Mouse (Mus musculus) macrophage (primary cell): ENCODE measurements at regions not wholly inside any gene's neighbourhood (a gene's known extent, or its start where the extent isn't known, plus 50 kb on each side); places are given as distances from the start of the nearest gene placed in this dataset.

Experiments used
- H3K27ac ChIP-seq: fragments of 350-480 bp; formaldehyde crosslinking; 2 replicates; pipeline ENCODE4 v1.9.0; 2021
- H3K36me3 ChIP-seq: fragments of 350-480 bp; formaldehyde crosslinking; 2 replicates; pipeline ENCODE4 v1.9.0; 2021; ENCODE audit errors: inconsistent target
- H3K4me3 ChIP-seq: fragments of 350-480 bp; formaldehyde crosslinking; 2 replicates; pipeline ENCODE4 v1.9.0; 2021; ENCODE audit errors: inconsistent target
- H3K79me2 ChIP-seq: fragments of 350-480 bp; formaldehyde crosslinking; 2 replicates; pipeline ENCODE4 v1.9.0; 2021; ENCODE audit errors: inconsistent target
- WGBS: methylation state at CpG from one replicate; pipeline ENCODE4 v1.1.7; 2026; ENCODE audit warnings: inconsistent platforms; ENCODE audit not compliant: missing documents; 5-methylcytosine and 5-hydroxymethylcytosine counted together

DNA sequence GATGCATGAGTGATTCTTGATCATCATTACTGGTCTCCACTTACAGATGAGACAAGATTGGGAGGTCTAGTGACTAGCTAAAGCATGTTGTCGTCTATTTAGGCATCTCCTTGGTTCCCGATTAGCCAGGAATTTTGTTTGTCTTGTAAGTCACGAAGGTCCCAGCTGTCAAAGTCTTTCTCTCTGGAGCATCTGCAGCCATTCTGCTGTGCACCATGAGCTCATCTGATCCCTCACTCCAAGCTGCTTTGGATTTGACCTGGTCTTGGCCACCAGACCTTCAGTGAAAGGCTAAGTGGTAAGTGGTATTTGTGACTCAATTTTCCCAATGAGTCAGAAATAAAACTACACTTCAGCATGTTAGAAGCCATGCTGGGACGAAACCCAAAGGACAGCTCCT is 53.3 kb upstream of the Creb5 start:
- H3K36me3 ChIP-seq, result no peaks in the 10 kb centered on the region
- no peak overlapping the region for H3K27ac ChIP-seq
- no peak overlapping the region for H3K4me3 ChIP-seq
- WGBS, result 90% methylated on average over 4 of the region's 4 CpGs
- no peaks in the 10 kb centered on the region for H3K79me2 ChIP-seq

DNA sequence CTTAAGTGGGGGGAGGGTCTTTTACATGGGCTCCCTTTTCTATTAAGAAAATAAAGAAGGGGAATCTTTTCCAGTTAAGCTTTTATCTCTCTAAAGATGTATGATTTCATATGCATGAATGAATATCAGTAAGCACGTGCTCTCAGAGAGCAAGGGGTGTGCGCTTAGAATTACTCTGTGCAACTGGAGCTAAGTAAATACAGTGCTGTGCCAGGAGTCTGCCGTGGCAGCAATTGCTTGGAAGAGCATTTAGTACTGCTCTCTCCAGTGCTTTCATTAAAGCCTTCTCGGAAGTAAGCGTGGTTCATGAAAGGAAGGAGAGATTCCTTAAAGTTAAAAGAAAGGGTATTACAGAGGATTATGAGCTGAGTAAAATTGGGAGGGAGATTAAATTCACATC is 54.5 kb upstream of the Creb5 start:
- WGBS, result 95% methylated on average over 5 of the region's 5 CpGs
- no peak overlapping the region for H3K27ac ChIP-seq
- no peak overlapping the region for H3K4me3 ChIP-seq
- no peaks in the 10 kb centered on the region for H3K36me3 ChIP-seq
- no peaks in the 10 kb centered on the region for H3K79me2 ChIP-seq

DNA sequence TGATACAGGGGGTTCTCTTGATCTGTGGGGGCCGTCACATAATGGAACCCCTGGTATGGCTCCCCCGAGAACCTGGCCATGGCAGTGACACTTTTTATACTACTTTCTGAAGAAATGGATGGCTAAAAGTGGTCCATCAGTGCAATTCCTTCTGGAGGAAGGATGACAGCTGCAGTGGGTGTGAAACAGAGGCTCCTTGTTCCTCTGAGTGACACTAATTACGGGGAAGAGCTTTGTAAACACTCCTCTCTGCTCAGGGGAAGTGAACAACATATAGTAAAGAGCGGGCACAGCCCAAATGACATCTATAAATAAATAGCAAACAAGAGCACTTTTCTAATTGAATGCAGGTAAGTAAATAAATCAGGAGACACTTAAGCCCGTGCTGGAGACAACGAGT is 57.7 kb upstream of the Creb5 start:
- Histone ChIP-seq H3K79me2 (no peaks in the 10 kb centered on the region), H3K4me3 (no peak overlapping the region), H3K36me3 (no peaks in the 10 kb centered on the region), H3K27ac (no peak overlapping the region)
- WGBS, result 93% methylated on average over 6 of the region's 6 CpGs

DNA sequence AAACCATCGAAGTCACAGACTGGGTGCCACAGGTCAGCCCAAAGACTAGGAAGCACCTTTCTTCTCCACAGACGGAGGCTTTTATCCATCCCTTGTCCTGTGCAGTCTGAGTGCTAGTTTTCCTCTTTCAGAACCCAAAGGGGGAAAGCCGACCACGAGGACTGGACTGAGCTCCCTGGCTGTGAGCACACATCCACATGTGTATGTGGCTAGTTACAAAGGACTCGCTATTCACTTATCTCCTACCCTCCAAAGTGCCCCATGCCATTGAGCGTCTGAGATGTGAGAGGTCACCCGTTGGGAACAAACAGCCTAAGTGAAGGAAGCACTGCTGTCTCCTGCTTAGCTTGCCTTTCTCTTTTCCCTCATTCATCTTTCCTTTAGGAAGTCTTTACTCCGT is 65.0 kb upstream of the Creb5 start:
- H3K79me2 ChIP-seq, result no peaks in the 10 kb centered on the region
- H3K4me3 ChIP-seq, result no peak overlapping the region
- no peaks in the 10 kb centered on the region for H3K36me3 ChIP-seq
- 87% methylated on average over 8 of the region's 8 CpGs for WGBS
- no peak overlapping the region for H3K27ac ChIP-seq

DNA sequence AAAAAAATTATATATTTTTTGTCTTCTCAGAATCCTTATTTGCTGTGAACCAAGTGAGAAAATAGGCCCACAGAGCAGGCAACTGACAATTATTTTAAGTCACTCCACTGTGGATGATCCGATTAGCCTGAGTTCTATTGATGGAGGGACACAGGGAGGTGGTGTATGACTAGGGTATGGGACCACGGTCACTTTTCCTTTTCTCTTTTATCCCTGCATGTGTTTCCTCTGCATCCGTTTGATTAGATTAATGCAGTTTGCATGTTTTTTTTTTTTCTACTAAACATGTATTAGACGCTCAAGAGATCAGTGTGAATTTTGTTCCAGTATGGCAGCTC is 65.4 kb upstream of the Creb5 start:
- 96% methylated on average over 4 of the region's 4 CpGs for WGBS
- H3K27ac ChIP-seq, result no peak overlapping the region
- no peaks in the 10 kb centered on the region for H3K36me3 ChIP-seq
- H3K79me2 ChIP-seq, result no peaks in the 10 kb centered on the region
- H3K4me3 ChIP-seq, result no peak overlapping the region

GRCm38 (mm10) chr6:53220784-53221667 is 66.0 kb upstream of the Creb5 start:
- no peaks in the 10 kb centered on the region for H3K36me3 ChIP-seq
- H3K4me3 ChIP-seq, result no peak overlapping the region
- 90% methylated on average over 18 of the region's 18 CpGs for WGBS
- no peak overlapping the region for H3K27ac ChIP-seq
- no peaks in the 10 kb centered on the region for H3K79me2 ChIP-seq

- Histone ChIP-seq H3K79me2 (no peaks in the 10 kb centered on the region), H3K4me3 (no peak overlapping the region), H3K27ac (no peak overlapping the region), H3K36me3 (no peaks in the 10 kb centered on the region)
- WGBS, result 91% methylated on average over 10 of the region's 10 CpGs
These were observed 68.2 kb upstream of the Creb5 start for GRCm38 (mm10) chr6:53218871-53219286.

DNA sequence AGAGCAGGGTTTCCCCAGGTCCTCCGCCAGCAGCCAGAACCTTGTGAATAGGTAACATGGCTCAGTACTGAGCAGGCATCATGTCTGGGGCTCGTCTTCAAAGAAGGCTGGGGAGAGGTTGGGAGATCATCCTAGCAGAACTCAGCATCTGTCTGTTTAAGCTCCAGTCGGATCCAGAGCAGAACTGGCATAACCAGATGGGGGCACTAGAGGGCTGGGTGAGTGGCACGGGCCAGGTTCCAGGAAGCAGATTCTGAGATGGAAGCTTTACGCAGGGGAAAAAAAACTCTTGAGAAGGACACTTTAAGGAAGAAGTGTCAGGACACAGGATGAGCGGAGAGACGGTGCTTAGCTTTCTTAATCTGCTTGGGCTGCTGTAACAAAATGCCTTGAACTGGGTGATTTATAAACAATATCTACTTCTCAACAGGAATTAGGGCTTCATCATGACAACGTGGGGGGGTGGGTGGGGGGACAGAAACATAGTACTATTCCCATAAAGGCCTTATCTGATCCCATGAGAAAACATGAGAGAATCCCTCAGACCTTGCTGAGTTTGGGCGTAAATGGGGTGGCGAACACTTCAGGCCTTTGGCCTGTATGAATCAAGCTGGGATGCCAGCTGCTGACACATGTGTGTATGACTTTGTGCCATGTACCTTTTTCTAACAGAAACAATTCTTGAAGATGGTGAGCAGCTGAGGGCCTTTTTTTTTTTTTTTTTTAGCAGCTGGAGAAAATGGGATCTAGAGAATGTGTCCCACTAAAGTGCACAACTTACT is 69.6 kb upstream of the Creb5 start:
- Histone ChIP-seq H3K36me3 (no peaks in the 10 kb centered on the region), H3K79me2 (no peaks in the 10 kb centered on the region), H3K4me3 (no peak overlapping the region), H3K27ac (peak overlapping the region; percentile 12; the same call in 1 of the 2 replicates)
- 90% methylated on average over 10 of the region's 10 CpGs for WGBS

- WGBS, result 7% methylated on average over 2 of the region's 2 CpGs
- Histone ChIP-seq H3K79me2 (no peaks in the 10 kb centered on the region), H3K27ac (peak overlapping the region; percentile 12; the same call in 1 of the 2 replicates), H3K36me3 (no peaks in the 10 kb centered on the region), H3K4me3 (no peak overlapping the region)
These were observed 70.4 kb upstream of the Creb5 start for GRCm38 (mm10) chr6:53216715-53217114.

GRCm38 (mm10) chr6:53211420-53211819 is 75.7 kb upstream of the Creb5 start:
- Histone ChIP-seq H3K4me3 (no peak overlapping the region), H3K36me3 (no peaks in the 10 kb centered on the region), H3K27ac (no peak overlapping the region), H3K79me2 (no peaks in the 10 kb centered on the region)
- 67% methylated on average over 3 of the region's 3 CpGs for WGBS

- H3K79me2 ChIP-seq, result no peaks in the 10 kb centered on the region
- no peaks in the 10 kb centered on the region for H3K36me3 ChIP-seq
- no peak overlapping the region for H3K4me3 ChIP-seq
- WGBS, result 66% methylated on average over 6 of the region's 6 CpGs
- H3K27ac ChIP-seq, result no peak overlapping the region
These were observed 77.7 kb upstream of the Creb5 start for GRCm38 (mm10) chr6:53209398-53209797.

- 89% methylated on average over 3 of the region's 3 CpGs for whole genome bisulfite sequencing
- H3K4me3 ChIP-seq, result no peak overlapping the region
- no peak overlapping the region for H3K27ac ChIP-seq
- no peaks in the 10 kb centered on the region for H3K36me3 ChIP-seq
- no peaks in the 10 kb centered on the region for H3K79me2 ChIP-seq
These were observed 78.6 kb upstream of the Creb5 start for GRCm38 (mm10) chr6:53208474-53208873.

GRCm38 (mm10) chr6:53207781-53208180 is 79.3 kb upstream of the Creb5 start:
- H3K79me2 ChIP-seq, result no peaks in the 10 kb centered on the region
- no peaks in the 10 kb centered on the region for H3K36me3 ChIP-seq
- H3K4me3 ChIP-seq, result no peak overlapping the region
- no peak overlapping the region for H3K27ac ChIP-seq
- WGBS, result 74% methylated on average over 5 of the region's 5 CpGs

DNA sequence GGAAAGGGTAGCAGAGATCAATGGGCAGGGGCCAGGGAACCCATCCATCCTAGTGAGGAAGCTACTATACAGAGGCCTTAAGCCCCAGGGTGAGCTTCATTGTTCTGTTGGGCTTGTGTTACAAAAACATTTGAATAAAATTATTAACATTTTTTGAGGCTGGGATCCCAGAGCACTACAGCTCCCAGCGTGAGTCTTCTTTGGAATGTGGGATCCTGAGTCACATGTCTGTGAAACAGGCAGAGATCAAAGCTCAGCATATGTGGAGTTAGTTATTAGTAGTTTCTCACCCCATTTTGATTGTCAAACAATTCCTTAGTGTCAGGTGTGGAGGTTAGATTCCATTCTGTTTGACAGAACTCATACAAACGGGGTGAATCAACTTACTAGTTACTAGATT is 79.7 kb upstream of the Creb5 start:
- 96% methylated on average over 2 of the region's 2 CpGs for WGBS
- Histone ChIP-seq H3K79me2 (no peaks in the 10 kb centered on the region), H3K4me3 (no peak overlapping the region), H3K36me3 (no peaks in the 10 kb centered on the region), H3K27ac (no peak overlapping the region)

DNA sequence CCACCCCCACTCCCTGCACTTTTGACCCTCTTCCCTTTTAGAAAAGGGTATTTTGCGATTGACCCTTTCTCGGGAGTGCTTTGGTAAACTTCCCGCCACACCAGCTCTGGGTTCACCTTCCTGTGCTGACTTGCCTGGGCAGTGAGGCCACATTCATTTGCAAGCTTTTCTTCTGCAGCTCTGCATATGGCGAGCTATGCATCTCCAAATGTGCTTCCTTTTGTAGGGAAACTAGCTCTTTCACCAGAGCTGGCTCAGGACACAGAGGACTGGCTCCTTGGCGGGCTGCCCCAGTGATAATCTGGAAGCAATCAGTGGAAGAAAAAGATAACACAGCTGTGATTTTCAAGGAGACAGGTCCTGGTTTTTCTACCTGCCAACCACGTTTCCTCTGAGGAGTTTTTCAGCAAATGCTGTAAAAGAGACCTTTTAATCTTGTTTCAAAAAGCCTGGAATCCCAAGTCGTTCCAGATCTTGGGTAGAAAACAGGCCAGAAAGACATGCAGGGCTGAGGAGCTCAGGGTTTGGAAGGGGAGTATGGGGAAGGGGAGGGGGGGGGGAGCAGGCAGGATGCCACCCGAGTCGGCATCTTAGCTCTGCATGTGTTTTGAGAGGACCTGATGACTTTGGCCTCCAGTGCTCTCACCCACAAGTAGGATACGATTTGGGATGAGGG is 85.7 kb upstream of the Creb5 start:
- H3K4me3 ChIP-seq, result no peak overlapping the region
- H3K79me2 ChIP-seq, result no peaks in the 10 kb centered on the region
- 60% methylated on average over 10 of the region's 10 CpGs for WGBS
- H3K27ac ChIP-seq, result no peak overlapping the region
- no peaks in the 10 kb centered on the region for H3K36me3 ChIP-seq
